Comparison of ENCODE assay signal across 14 mouse cellular contexts in the genomic region with DNA sequence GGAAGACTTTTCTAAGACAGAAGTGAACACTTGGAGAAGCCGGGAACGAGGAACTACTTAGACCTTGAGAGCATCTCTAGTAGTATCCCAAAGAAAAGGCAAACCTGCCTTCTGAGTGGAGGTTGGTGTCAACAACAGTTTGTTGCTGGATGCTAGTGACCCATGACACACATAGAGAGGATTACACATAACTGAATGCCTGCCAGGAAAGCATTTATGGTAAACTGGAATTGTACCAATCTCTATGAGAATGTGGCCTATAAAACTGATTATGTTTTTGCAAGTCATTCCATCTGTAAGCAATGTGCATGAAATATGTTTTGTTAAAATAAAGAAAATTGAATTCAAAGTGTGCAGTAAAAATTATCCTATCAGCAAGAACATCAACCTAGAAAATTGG.
"Had no signal": no experiment of that assay in that cellular context is flagged by ENCODE, and none has a peak within 500 bp of the region (broad histone marks: within the 10 kb centered on the region; RNA-seq: fewer than 3 reads in every experiment).

No protein-coding gene starts in this region.

- ATAC-seq: midbrain, embryonic 16.5 days had no signal

- H3K4me1 ChIP-seq: midbrain, embryonic 10.5 days; midbrain, embryonic 12.5 days; neural tube, embryonic 13.5 days had no signal

- H3K9ac ChIP-seq: lung, embryonic 14.5 days; midbrain, embryonic 12.5 days; neural tube, embryonic 13.5 days had no signal

- H3K4me3 ChIP-seq: midbrain, embryonic 10.5 days; midbrain, embryonic 12.5 days; myocyte; neural tube, embryonic 13.5 days had no signal

- H3K4me2 ChIP-seq: lung, embryonic 14.5 days; midbrain, embryonic 12.5 days; neural tube, embryonic 13.5 days had no signal

- H3K27ac ChIP-seq: midbrain, embryonic 10.5 days; midbrain, embryonic 12.5 days; neural tube, embryonic 13.5 days had no signal

- H3K36me3 ChIP-seq: midbrain, embryonic 10.5 days; midbrain, embryonic 12.5 days; neural tube, embryonic 13.5 days had no signal

- H3K9me3 ChIP-seq: midbrain, embryonic 10.5 days; midbrain, embryonic 12.5 days; neural tube, embryonic 13.5 days had no signal

- DNase-seq: lung, adult 18-20 months; lung, embryonic 14.5 days; lung, postnatal 10 days; lung, postnatal 4 days; midbrain, embryonic 14.5 days; right cerebral cortex, postnatal 14 days; thymus, adult 18-20 months; thymus, postnatal 14 days; thymus, postnatal 36 days had no signal

- H3K27me3 ChIP-seq: midbrain, embryonic 12.5 days; neural tube, embryonic 13.5 days had no signal
